Mouse (Mus musculus) midbrain, embryonic 11.5 days (tissue): ENCODE measurements around the gene Mllt1. TPM values are rescaled to one million over a fixed set of nuclear protein-coding genes. Genes with fewer than 3 reads are reported as not detected.

ENCODE experiments used
- ATAC-seq: fragments of 200-750 bp; cut with Nextera tagmentation; 2 replicates; pipeline ENCODE4 v1.8.0; 2017; ENCODE audit warnings: moderate TSS enrichment, moderate library complexity; ENCODE audit not compliant: low FRiP score
- DNase-seq: peaks from one replicate; pipeline ENCODE4 v3.0.0; 2015; ENCODE audit warnings: low spot score; ENCODE audit errors: missing footprints
- H3K27ac ChIP-seq: fragments of 300-500 bp; sonication (generic); 2 replicates; pipeline ENCODE4 v1.5.1; 2014; ENCODE audit warnings: low read depth, low read length
- H3K27me3 ChIP-seq: fragments of 300-500 bp; sonication (generic); 2 replicates; pipeline ENCODE4 v1.6.1; 2014; ENCODE audit warnings: mild to moderate bottlenecking, low read length, moderate library complexity, mixed read lengths; ENCODE audit not compliant: control insufficient read depth, insufficient read depth
- H3K36me3 ChIP-seq: fragments of 300-500 bp; sonication (generic); 2 replicates; pipeline ENCODE4 v1.6.1; 2014; ENCODE audit warnings: mild to moderate bottlenecking, low read length, moderate library complexity, mixed read lengths; ENCODE audit not compliant: control insufficient read depth, insufficient read depth
- H3K4me1 ChIP-seq: fragments of 300-500 bp; sonication (generic); 2 replicates; pipeline ENCODE4 v1.6.1; 2014; ENCODE audit warnings: low read length; ENCODE audit not compliant: control insufficient read depth, insufficient read depth
- H3K4me2 ChIP-seq: fragments of 300-500 bp; sonication (generic); 2 replicates; pipeline ENCODE4 v1.6.1; 2014; ENCODE audit warnings: mild to moderate bottlenecking, moderate library complexity
- H3K4me3 ChIP-seq: fragments of 300-500 bp; sonication (generic); 2 replicates; pipeline ENCODE4 v1.5.1; 2014; ENCODE audit warnings: low read depth, low read length
- H3K9ac ChIP-seq: fragments of 300-500 bp; sonication (generic); 2 replicates; pipeline ENCODE4 v1.6.1; 2014; ENCODE audit warnings: low read length
- H3K9me3 ChIP-seq: fragments of 300-500 bp; sonication (generic); 2 replicates; pipeline ENCODE4 v1.6.1; 2016; ENCODE audit warnings: low read length; ENCODE audit not compliant: control insufficient read depth
- WGBS: fragments of 180-500 bp; shearing (Covaris S2); extraction: QIAGEN DNeasy Blood & Tissue Kit; methylation state at CpG from one replicate; pipeline ENCODE4 v1.1.7; 2014; 5-methylcytosine and 5-hydroxymethylcytosine counted together
- polyA plus RNA-seq: library from polyadenylated mRNA; unstranded; fragments of >200 nt; fragmentation: Nextera tagmentation; extraction: Ambion mirVana; gene quantifications from 2 replicates; pipeline ENCODE4 v1.2.1, GENCODE M21; 2014

Gene Mllt1
- polyA plus RNA-seq, 1 experiment from 2014 or later: 29.0 TPM

GRCm38 (mm10) chr17:56877426-56877825, 57.8 kb downstream of the Mllt1 start:
- 94% methylated on average over 19 of the region's 19 CpGs for WGBS
- no peak for ATAC-seq

GRCm38 (mm10) chr17:56876981-56877380, 58.2 kb downstream of the Mllt1 start:
- H3K4me2 ChIP-seq: no peak overlapping the region
- H3K9ac ChIP-seq: no peak overlapping the region
- no peaks in the 10 kb centered on the region for H3K27me3 ChIP-seq
- WGBS: 75% methylated on average over 8 of the region's 8 CpGs
- ATAC-seq (no peak), DNase-seq (no peak)
- H3K36me3 ChIP-seq: no peaks in the 10 kb centered on the region
- H3K4me3 ChIP-seq: no peak overlapping the region
- H3K27ac ChIP-seq: no peak overlapping the region
- H3K9me3 ChIP-seq: no peaks in the 10 kb centered on the region
- H3K4me1 ChIP-seq: no peaks in the 10 kb centered on the region

More at GRCm38 (mm10) chr17:56877426-56877825, 57.8 kb downstream of the Mllt1 start:
- no peaks in the 10 kb centered on the region for H3K36me3 ChIP-seq
- no peak overlapping the region for H3K27ac ChIP-seq
- no peak overlapping the region for H3K4me2 ChIP-seq
- no peaks in the 10 kb centered on the region for H3K4me1 ChIP-seq
- DNase-seq: no peak
- H3K27me3 ChIP-seq: no peaks in the 10 kb centered on the region
- no peaks in the 10 kb centered on the region for H3K9me3 ChIP-seq
- H3K4me3 ChIP-seq: no peak overlapping the region
- H3K9ac ChIP-seq: no peak overlapping the region

- no peak overlapping the region for H3K9ac ChIP-seq
- no peaks in the 10 kb centered on the region for H3K9me3 ChIP-seq
- ATAC-seq (no peak), DNase-seq (no peak)
- H3K27ac ChIP-seq: no peak overlapping the region
- no peak overlapping the region for H3K4me3 ChIP-seq
- 87% methylated on average over 3 of the region's 3 CpGs for WGBS
- no peaks in the 10 kb centered on the region for H3K27me3 ChIP-seq
- H3K4me1 ChIP-seq: no peaks in the 10 kb centered on the region
- H3K36me3 ChIP-seq: no peaks in the 10 kb centered on the region
- no peak overlapping the region for H3K4me2 ChIP-seq
These were observed 58.8 kb downstream of the Mllt1 start for GRCm38 (mm10) chr17:56876465-56876864.

- no peak for DNase-seq
- Histone ChIP-seq H3K27me3 (no peaks in the 10 kb centered on the region), H3K4me2 (no peak within 1 kb of the TSS), H3K9ac (no peak within 1 kb of the TSS), H3K36me3 (no peaks in the 10 kb centered on the region), H3K9me3 (no peaks in the 10 kb centered on the region), H3K4me1 (no peaks in the 10 kb centered on the region), H3K4me3 (no peak within 1 kb of the TSS), H3K27ac (no peak within 1 kb of the TSS)
- ATAC-seq: no peak
- 90% methylated on average over 12 of the region's 12 CpGs for WGBS
These were observed 60.1 kb downstream of the Mllt1 start, which contains the start of gene 1700061G19Rik for GRCm38 (mm10) chr17:56874936-56875651. Gene 1700061G19Rik (plus strand): TSS chr17:56875477.

GRCm38 (mm10) chr17:56874237-56874636, 61.0 kb downstream of the Mllt1 start, which contains the start of gene Acsbg2:
Gene Acsbg2 (minus strand): TSS chr17:56874447.
- Histone ChIP-seq H3K27me3 (no peaks in the 10 kb centered on the region), H3K27ac (no peak within 1 kb of the TSS), H3K4me2 (no peak within 1 kb of the TSS), H3K4me3 (no peak within 1 kb of the TSS), H3K36me3 (no peaks in the 10 kb centered on the region), H3K9me3 (no peaks in the 10 kb centered on the region), H3K9ac (no peak within 1 kb of the TSS), H3K4me1 (no peaks in the 10 kb centered on the region)
- no peak for ATAC-seq
- WGBS: 94% methylated on average over 2 of the region's 2 CpGs
- DNase-seq: no peak

GRCm38 (mm10) chr17:56872512-56872911, 62.7 kb downstream of the Mllt1 start:
- ATAC-seq (no peak), DNase-seq (no peak)
- Histone ChIP-seq H3K4me1 (no peaks in the 10 kb centered on the region), H3K9ac (no peak overlapping the region), H3K27ac (no peak overlapping the region), H3K36me3 (no peaks in the 10 kb centered on the region), H3K27me3 (no peaks in the 10 kb centered on the region), H3K4me2 (no peak overlapping the region), H3K9me3 (no peaks in the 10 kb centered on the region), H3K4me3 (no peak overlapping the region)
- 82% methylated on average over 7 of the region's 7 CpGs for WGBS

GRCm38 (mm10) chr17:56871767-56872166, 63.4 kb downstream of the Mllt1 start:
- Histone ChIP-seq H3K4me1 (no peaks in the 10 kb centered on the region), H3K27me3 (no peaks in the 10 kb centered on the region), H3K4me2 (no peak overlapping the region), H3K27ac (no peak overlapping the region), H3K36me3 (no peaks in the 10 kb centered on the region), H3K4me3 (no peak overlapping the region), H3K9ac (no peak overlapping the region), H3K9me3 (peaks cover 4% of the 10 kb centered on the region; the same call in 1 of the 2 replicates)
- ATAC-seq: no peak
- DNase-seq: no peak
- 75% methylated on average over 8 of the region's 8 CpGs for WGBS

GRCm38 (mm10) chr17:56870287-56870953, 64.8 kb downstream of the Mllt1 start:
- no peak for DNase-seq
- no peak overlapping the region for H3K27ac ChIP-seq
- no peak overlapping the region for H3K4me3 ChIP-seq
- H3K4me2 ChIP-seq: no peak overlapping the region
- no peaks in the 10 kb centered on the region for H3K4me1 ChIP-seq
- WGBS: 73% methylated on average over 15 of the region's 15 CpGs
- H3K9me3 ChIP-seq: peaks cover 6% of the 10 kb centered on the region; the same call in 1 of the 2 replicates
- H3K9ac ChIP-seq: no peak overlapping the region
- H3K36me3 ChIP-seq: no peaks in the 10 kb centered on the region
- no peaks in the 10 kb centered on the region for H3K27me3 ChIP-seq
- ATAC-seq: no peak

- WGBS: 59% methylated on average over 9 of the region's 9 CpGs
- no peaks in the 10 kb centered on the region for H3K36me3 ChIP-seq
- ATAC-seq (no peak), DNase-seq (no peak)
- no peaks in the 10 kb centered on the region for H3K27me3 ChIP-seq
- H3K9ac ChIP-seq: no peak overlapping the region
- no peak overlapping the region for H3K27ac ChIP-seq
- no peak overlapping the region for H3K4me2 ChIP-seq
- H3K4me1 ChIP-seq: no peaks in the 10 kb centered on the region
- no peak overlapping the region for H3K4me3 ChIP-seq
- peaks cover 6% of the 10 kb centered on the region; the same call in 1 of the 2 replicates for H3K9me3 ChIP-seq
These were observed 65.7 kb downstream of the Mllt1 start for GRCm38 (mm10) chr17:56869481-56869977.
